Mouse (Mus musculus) embryo, embryonic 9.5 days (tissue): ENCODE results near the gene Jade2.
A peak's percentile ranks its signal among the peaks of the same experiment; 100 is the strongest.

Experiments used
- DNase-seq: peaks from one replicate; pipeline ENCODE4 v3.0.0-alpha.2; 2017; ENCODE audit errors: extremely low spot score

Jade2 gene

GRCm38 (mm10) chr11:51835598-51835997 is 21.9 kb downstream of the Jade2 start:
- no peak for DNase-seq

GRCm38 (mm10) chr11:51834067-51834411 is 23.4 kb downstream of the Jade2 start:
- DNase-seq = no peak

- DNase-seq = no peak
Measured at GRCm38 (mm10) chr11:51833393-51834066, 23.9 kb downstream of the Jade2 start.

GRCm38 (mm10) chr11:51832992-51833391 is 24.5 kb downstream of the Jade2 start:
- DNase-seq = no peak

- DNase-seq = no peak
Measured at GRCm38 (mm10) chr11:51831962-51832909, 25.2 kb downstream of the Jade2 start.

GRCm38 (mm10) chr11:51824867-51825424 is 32.5 kb downstream of the Jade2 start:
- no peak for DNase-seq

GRCm38 (mm10) chr11:51823963-51824753 is 33.3 kb downstream of the Jade2 start:
- no peak for DNase-seq

GRCm38 (mm10) chr11:51823271-51823670 is 34.2 kb downstream of the Jade2 start:
- DNase-seq = no peak

GRCm38 (mm10) chr11:51822736-51823135 is 34.7 kb downstream of the Jade2 start:
- no peak for DNase-seq

GRCm38 (mm10) chr11:51820861-51821260 is 36.6 kb downstream of the Jade2 start:
- DNase-seq = peak; percentile 65

- no peak for DNase-seq
Measured at GRCm38 (mm10) chr11:51819964-51820363, 37.5 kb downstream of the Jade2 start.

GRCm38 (mm10) chr11:51818837-51819236 is 38.6 kb downstream of the Jade2 start:
- no peak for DNase-seq

GRCm38 (mm10) chr11:51817756-51818155 is 39.7 kb downstream of the Jade2 start:
- DNase-seq = peak; percentile 82

- DNase-seq = no peak
Measured at GRCm38 (mm10) chr11:51812022-51812546, 45.4 kb downstream of the Jade2 start.

- DNase-seq = no peak
Measured at GRCm38 (mm10) chr11:51811230-51811629, 46.2 kb downstream of the Jade2 start.

GRCm38 (mm10) chr11:51809632-51810224 is 47.7 kb downstream of the Jade2 start:
- no peak for DNase-seq

- no peak for DNase-seq
Measured at GRCm38 (mm10) chr11:51807108-51807879, 50.2 kb downstream of the Jade2 start.

- DNase-seq = peak; percentile 73
Measured at GRCm38 (mm10) chr11:51805221-51805981, 52.1 kb downstream of the Jade2 start.

GRCm38 (mm10) chr11:51800634-51801325 is 56.7 kb downstream of the Jade2 start:
- DNase-seq = no peak
